ENCODE assay signal across 20 mouse cellular contexts in the genomic region with DNA sequence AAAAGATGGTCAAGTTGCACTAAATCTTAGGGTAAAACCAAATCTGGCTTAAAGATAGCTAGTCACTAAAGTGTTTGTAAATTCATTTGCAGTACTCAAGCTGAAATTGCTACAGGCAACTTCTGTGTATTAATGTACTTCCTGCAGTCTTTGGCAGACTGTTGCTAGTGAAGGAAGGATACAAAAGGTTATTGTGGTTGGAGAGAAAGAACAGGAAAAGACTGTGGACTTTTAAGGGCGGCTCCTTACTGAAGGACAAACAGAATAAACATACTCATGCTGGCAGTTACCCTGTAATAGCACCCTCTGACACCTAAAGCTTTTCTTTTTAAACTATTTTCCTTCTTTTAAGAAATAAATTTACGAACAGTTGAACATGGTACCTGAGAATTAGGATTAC. TPM values are rescaled to one million over a fixed set of nuclear protein-coding genes. Genes with fewer than 3 reads are reported as not detected.
DNase-seq lines count a peak whose midpoint lies in the region; ATAC-seq and TF ChIP-seq lines count a peak whose summit lies in the region.
"Had no signal": no experiment of that assay in that cellular context is flagged by ENCODE, and none has a peak within 500 bp of the region (broad histone marks: within the 10 kb centered on the region; RNA-seq: fewer than 3 reads in every experiment).

No protein-coding gene starts in this region.

- H3K4me2 ChIP-seq in heart, postnatal 0 days (ENCODE audit: low read depth, low read length): no peak overlapping the region
- no peak overlapping the region for H3K4me2 ChIP-seq in lung, embryonic 16.5 days (ENCODE audit: low read depth, low read length)
- H3K4me2 ChIP-seq in limb, embryonic 14.5 days (replicated peaks; ENCODE audit: low read depth, low read length, severe bottlenecking): no peak overlapping the region
- no peak overlapping the region for H3K4me2 ChIP-seq in forebrain, embryonic 14.5 days (ENCODE audit: low read length)
- H3K4me2 ChIP-seq: hindbrain, embryonic 12.5 days; liver, embryonic 13.5 days; midbrain, embryonic 15.5 days had no signal

- intact Hi-C loops in heart, postnatal 36 days (cut with DNase I): no loop called here

- no peak for TF ChIP-seq POLR2A in limb, embryonic 14.5 days (IDR thresholded peaks at IDR 0.05; ENCODE audit: borderline replicate concordance, extremely low read depth, insufficient read depth, insufficient read length)

- peaks cover 8% of the 10 kb centered on the region; the same call in 1 of the 2 replicates for H3K36me3 ChIP-seq in heart, postnatal 0 days (replicated peaks; ENCODE audit: control insufficient read depth, insufficient read depth, low read length)
- peaks cover 7% of the 10 kb centered on the region; the same call in 1 of the 2 replicates for H3K36me3 ChIP-seq in lung, embryonic 16.5 days (ENCODE audit: control insufficient read depth, insufficient read depth, low read length)
- peaks cover 6% of the 10 kb centered on the region; the same call in 1 of the 2 replicates for H3K36me3 ChIP-seq in limb, embryonic 14.5 days (ENCODE audit: control insufficient read depth, insufficient read depth, low read length)
- H3K36me3 ChIP-seq in forebrain, embryonic 14.5 days (ENCODE audit: control insufficient read depth, insufficient read depth, low read length): peaks cover 7% of the 10 kb centered on the region; the same call in 1 of the 2 replicates

- no peak for TF ChIP-seq CTCF in heart, postnatal 0 days (IDR thresholded peaks at IDR 0.05; ENCODE audit: low read depth)

- peak overlapping the region; percentile 52 for H3K27ac ChIP-seq in heart, postnatal 0 days (ENCODE audit: low read depth)
- H3K27ac ChIP-seq in lung, embryonic 16.5 days (ENCODE audit: low read length): peak overlapping the region; percentile 43; the same call in 1 of the 2 replicates
- 0 out of 2 replicates have a peak overlapping the region, but pooled peaks have one; percentile 15 for H3K27ac ChIP-seq in limb, embryonic 14.5 days (replicated peaks; ENCODE audit: low read depth, low read length)
- no peak overlapping the region for H3K27ac ChIP-seq in forebrain, embryonic 14.5 days (ENCODE audit: low read depth, low read length)
- H3K27ac ChIP-seq: heart, embryonic 10.5 days; hindbrain, embryonic 12.5 days; liver, embryonic 13.5 days; midbrain, embryonic 15.5 days had no signal

- H3K9ac ChIP-seq in heart, postnatal 0 days (replicated peaks; ENCODE audit: low read depth, low read length): no peak overlapping the region
- H3K9ac ChIP-seq in lung, embryonic 16.5 days (ENCODE audit: low read length): no peak overlapping the region
- no peak overlapping the region for H3K9ac ChIP-seq in limb, embryonic 14.5 days (ENCODE audit: low read depth, low read length, severe bottlenecking)
- no peak overlapping the region for H3K9ac ChIP-seq in forebrain, embryonic 14.5 days (ENCODE audit: low read length)
- H3K9ac ChIP-seq: hindbrain, embryonic 12.5 days; liver, embryonic 13.5 days; midbrain, embryonic 15.5 days had no signal

- 64% methylated on average over 2 of the region's 2 CpGs for WGBS in heart, postnatal 0 days
- 47% methylated on average over 2 of the region's 2 CpGs for WGBS in lung, embryonic 16.5 days
- WGBS in limb, embryonic 14.5 days: 72% methylated on average over 2 of the region's 2 CpGs
- WGBS in forebrain, embryonic 14.5 days: 54% methylated on average over 2 of the region's 2 CpGs

- no peak overlapping the region for H3K4me3 ChIP-seq in heart, postnatal 0 days (ENCODE audit: low read depth, low read length)
- H3K4me3 ChIP-seq in lung, embryonic 16.5 days (ENCODE audit: low read length): no peak overlapping the region
- no peak overlapping the region for H3K4me3 ChIP-seq in limb, embryonic 14.5 days (replicated peaks; ENCODE audit: low read length)
- no peak overlapping the region for H3K4me3 ChIP-seq in forebrain, embryonic 14.5 days (ENCODE audit: low read depth, low read length)
- H3K4me3 ChIP-seq: heart, embryonic 10.5 days; hindbrain, embryonic 12.5 days; liver, embryonic 13.5 days; midbrain, embryonic 15.5 days had no signal

- H3K27me3 ChIP-seq in heart, postnatal 0 days (ENCODE audit: control insufficient read depth, insufficient read depth, low read length): no peaks in the 10 kb centered on the region
- H3K27me3 ChIP-seq in lung, embryonic 16.5 days (ENCODE audit: control insufficient read depth, insufficient read depth, low read depth, low read length): no peaks in the 10 kb centered on the region
- no peaks in the 10 kb centered on the region for H3K27me3 ChIP-seq in limb, embryonic 14.5 days (ENCODE audit: control insufficient read depth, insufficient read depth, low read length)
- H3K27me3 ChIP-seq in forebrain, embryonic 14.5 days (replicated peaks; ENCODE audit: control insufficient read depth, insufficient read depth, low read length): no peaks in the 10 kb centered on the region
- H3K27me3 ChIP-seq: hindbrain, embryonic 12.5 days; liver, embryonic 13.5 days; midbrain, embryonic 15.5 days had no signal

- no peak for TF ChIP-seq EP300 in heart, postnatal 0 days (IDR thresholded peaks at IDR 0.05; ENCODE audit: low read depth)

- H3K4me1 ChIP-seq in heart, postnatal 0 days (ENCODE audit: control insufficient read depth, insufficient read depth): 0 out of 2 replicates have a peak, but pooled peaks cover 3% of the 10 kb centered on the region
- peaks cover 7% of the 10 kb centered on the region; the same call in 1 of the 2 replicates for H3K4me1 ChIP-seq in lung, embryonic 16.5 days (replicated peaks; ENCODE audit: control insufficient read depth, insufficient read depth, low read length)
- no peaks in the 10 kb centered on the region for H3K4me1 ChIP-seq in limb, embryonic 14.5 days (ENCODE audit: control insufficient read depth, insufficient read depth, low read length)
- H3K4me1 ChIP-seq in forebrain, embryonic 14.5 days (ENCODE audit: control insufficient read depth, insufficient read depth, low read length): no peaks in the 10 kb centered on the region; the same call in 1 of the 2 replicates
- H3K4me1 ChIP-seq: heart, embryonic 10.5 days; hindbrain, embryonic 12.5 days; liver, embryonic 13.5 days; midbrain, embryonic 15.5 days had no signal

- DNase-seq in heart, postnatal 0 days (ENCODE audit: low spot score): peak; percentile 71
- DNase-seq in heart, postnatal 36 days: no peak
- DNase-seq in lung, postnatal 14 days: no peak
- DNase-seq in limb, embryonic 14.5 days (ENCODE audit: low spot score): no peak
- DNase-seq in forebrain, embryonic 14.5 days (ENCODE audit: low spot score): no peak
- DNase-seq in cerebellum, postnatal 4 days (ENCODE audit: low spot score in 2 of 2): no peak
- DNase-seq in right cerebral cortex, postnatal 10 days (ENCODE audit: low spot score in 2 of 2): no peak
- DNase-seq: adrenal gland, postnatal 10 days; cerebellum, adult 9-11 months; gastrocnemius, postnatal 10 days; kidney, adult 11 months; layer of hippocampus, adult 9-11 months; liver, embryonic 13.5 days; right cerebral cortex, postnatal 14 days; thymus, adult 18-20 months had no signal

- no peaks in the 10 kb centered on the region for H3K9me3 ChIP-seq in heart, postnatal 0 days (replicated peaks; ENCODE audit: control insufficient read depth, low read length)
- no peaks in the 10 kb centered on the region for H3K9me3 ChIP-seq in lung, embryonic 16.5 days (ENCODE audit: control insufficient read depth, low read length)
- no peaks in the 10 kb centered on the region for H3K9me3 ChIP-seq in limb, embryonic 14.5 days (ENCODE audit: control insufficient read depth, low read length)
- no peaks in the 10 kb centered on the region for H3K9me3 ChIP-seq in forebrain, embryonic 14.5 days (replicated peaks; ENCODE audit: control insufficient read depth, low read length)
- H3K9me3 ChIP-seq: heart, embryonic 10.5 days; hindbrain, embryonic 12.5 days; liver, embryonic 13.5 days; midbrain, embryonic 15.5 days had no signal

- no peak for ATAC-seq in heart, postnatal 0 days (ENCODE audit: insufficient read depth, low read depth)
- peak; percentile 62; the same call in 1 of the 2 replicates for ATAC-seq in lung, embryonic 16.5 days (ENCODE audit: low read depth)
- no peak for ATAC-seq in limb, embryonic 14.5 days (ENCODE audit: low FRiP score, low read depth)
- no peak for ATAC-seq in forebrain, embryonic 14.5 days
- ATAC-seq: forebrain, embryonic 16.5 days; midbrain, embryonic 15.5 days had no signal

RNA-seq across cellular contexts. Expression of a gene that starts 50.2 kb away (rescaled TPM):
- total RNA-seq in heart, postnatal 0 days (2014; rRNA removed; ENCODE audit: low replicate concordance): 15.6 and 19.3 TPM in 2 replicates
- 8.7 and 9.7 TPM in 2 replicates for polyA plus RNA-seq in heart, postnatal 0 days (2015; fragmentation: Nextera tagmentation; extraction: Ambion mirVana)
- 10 to 100 TPM; 22.8 to 25.3 TPM for total RNA-seq in heart, postnatal 36 days (2021)
- 21.8 and 22.3 TPM in 2 replicates for polyA plus RNA-seq in lung, embryonic 16.5 days (2015; fragmentation: Nextera tagmentation; extraction: Ambion mirVana)
- 21.9 and 22.0 TPM in 2 replicates for polyA plus RNA-seq in limb, embryonic 14.5 days (2012; rRNA removed)
- polyA plus RNA-seq in limb, embryonic 14.5 days (2014; fragmentation: Nextera tagmentation; extraction: Ambion mirVana): 19.9 and 24.5 TPM in 2 replicates
- 27.9 and 40.2 TPM in 2 replicates for polyA plus RNA-seq in forebrain, embryonic 14.5 days (2014; fragmentation: Nextera tagmentation; extraction: Ambion mirVana)
